Mouse (Mus musculus): ENCODE measurements around the gene Ahnak.
"Not testable (repeated sequence)": the region's sequence is repeated elsewhere in the genome, so short reads cannot be mapped to it uniquely, and the experiment has no call there.

The Ahnak gene

GRCm38 (mm10) chr19:9041074-9041473 is 52.0 kb downstream of the Ahnak start:
- no peak for DNase-seq (ENCODE audit: low read depth)

GRCm38 (mm10) chr19:9043123-9043522 is 54.0 kb downstream of the Ahnak start:
- no peak for DNase-seq (ENCODE audit: low read depth)

DNA sequence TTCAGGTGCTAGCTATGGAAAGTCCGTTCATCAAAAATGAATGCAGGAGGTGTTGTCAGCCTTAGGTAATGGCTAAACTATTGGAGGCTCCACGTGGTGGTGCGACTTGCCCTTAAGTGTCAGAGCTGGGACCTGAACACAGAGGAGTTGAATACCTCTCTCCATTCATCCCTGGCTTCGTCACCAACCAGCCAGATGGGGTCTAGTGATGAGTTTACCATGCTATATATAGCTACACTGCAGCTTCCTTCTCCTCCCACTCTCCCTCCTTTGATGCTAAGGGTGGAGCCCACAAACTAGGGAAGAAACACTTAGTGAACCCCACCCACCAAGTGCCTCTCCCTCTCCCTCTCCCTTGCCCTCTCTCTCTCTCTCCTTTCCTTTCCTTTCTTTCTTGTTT is 55.2 kb downstream of the Ahnak start:
- no peak for DNase-seq (ENCODE audit: low read depth)

- no peak for DNase-seq (ENCODE audit: low read depth)
These were observed 58.3 kb downstream of the Ahnak start for GRCm38 (mm10) chr19:9047207-9047945.

GRCm38 (mm10) chr19:9047946-9048387 is 58.9 kb downstream of the Ahnak start:
- no peak for DNase-seq (ENCODE audit: low read depth)

DNA sequence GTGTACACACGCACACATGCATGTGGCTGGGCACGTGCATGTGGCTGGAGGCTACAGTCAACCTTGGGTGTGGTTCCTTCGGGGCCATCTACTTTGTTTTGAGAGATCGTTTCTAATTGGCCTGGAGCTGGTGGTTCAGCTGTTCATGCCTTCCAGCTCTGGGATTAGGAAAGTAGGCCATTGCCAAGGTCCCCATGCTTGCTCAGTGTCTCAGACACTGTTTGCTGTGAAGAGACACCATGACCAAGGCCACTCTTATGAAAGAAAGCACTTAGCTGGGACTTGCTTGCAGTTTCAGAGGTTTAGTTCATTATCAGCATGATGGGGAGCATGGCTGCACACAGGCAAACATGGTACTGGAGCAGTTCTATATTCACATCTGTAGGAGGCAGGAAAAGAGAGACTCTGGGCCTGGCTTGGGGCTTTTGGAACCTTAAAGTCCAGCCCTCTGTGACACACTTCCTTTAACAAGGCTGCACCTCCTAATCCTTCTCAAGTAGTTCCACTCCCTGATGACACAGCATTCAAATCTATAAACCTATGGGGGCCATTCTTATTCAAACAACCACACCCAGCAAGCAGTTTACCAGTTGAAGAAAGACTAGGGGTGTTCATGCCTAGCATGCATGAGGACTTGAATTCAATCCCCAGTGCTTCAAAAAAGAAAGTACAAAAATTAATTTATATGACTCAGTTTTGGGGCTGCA is 60.0 kb downstream of the Ahnak start:
- no peak for DNase-seq (ENCODE audit: low read depth)

- no peak for DNase-seq (ENCODE audit: low read depth)
These were observed 61.5 kb downstream of the Ahnak start for GRCm38 (mm10) chr19:9050294-9051229.

GRCm38 (mm10) chr19:9051985-9052384 is 62.9 kb downstream of the Ahnak start:
- not testable (repeated sequence) for DNase-seq (ENCODE audit: low read depth)

DNA sequence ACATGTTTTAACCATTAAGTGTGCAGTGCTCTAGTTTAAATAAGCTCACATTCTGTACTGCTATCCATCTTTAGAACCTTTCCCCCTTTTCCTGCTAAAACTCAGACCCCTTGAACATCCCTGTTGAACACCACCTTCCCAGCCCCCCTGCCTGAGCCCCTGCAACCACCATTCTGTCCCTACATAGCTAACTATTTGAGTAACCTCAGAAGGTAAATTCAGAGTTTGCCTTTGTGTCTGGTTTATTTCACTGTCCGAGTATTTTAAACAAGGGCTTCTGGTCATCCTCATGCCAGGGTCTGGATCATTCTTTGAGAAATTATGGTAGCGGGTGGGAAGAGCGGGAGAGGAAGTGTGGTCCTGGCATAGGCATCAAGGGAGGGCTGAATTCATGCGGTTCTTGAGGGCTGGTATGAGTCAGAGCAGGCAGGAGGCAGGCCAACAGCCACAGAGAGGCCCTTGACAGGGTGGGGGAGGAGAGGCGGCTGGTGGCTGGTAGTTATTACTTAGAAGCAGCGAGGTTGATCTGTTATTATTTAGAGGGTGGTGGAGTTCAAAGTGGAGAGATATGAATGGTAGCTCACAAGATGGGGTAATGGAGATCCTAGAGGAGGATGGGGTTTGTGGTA is 63.8 kb downstream of the Ahnak start:
- no peak for DNase-seq (ENCODE audit: low read depth)

GRCm38 (mm10) chr19:9055153-9055552 is 66.1 kb downstream of the Ahnak start:
- DNase-seq (ENCODE audit: low read depth): no peak

DNA sequence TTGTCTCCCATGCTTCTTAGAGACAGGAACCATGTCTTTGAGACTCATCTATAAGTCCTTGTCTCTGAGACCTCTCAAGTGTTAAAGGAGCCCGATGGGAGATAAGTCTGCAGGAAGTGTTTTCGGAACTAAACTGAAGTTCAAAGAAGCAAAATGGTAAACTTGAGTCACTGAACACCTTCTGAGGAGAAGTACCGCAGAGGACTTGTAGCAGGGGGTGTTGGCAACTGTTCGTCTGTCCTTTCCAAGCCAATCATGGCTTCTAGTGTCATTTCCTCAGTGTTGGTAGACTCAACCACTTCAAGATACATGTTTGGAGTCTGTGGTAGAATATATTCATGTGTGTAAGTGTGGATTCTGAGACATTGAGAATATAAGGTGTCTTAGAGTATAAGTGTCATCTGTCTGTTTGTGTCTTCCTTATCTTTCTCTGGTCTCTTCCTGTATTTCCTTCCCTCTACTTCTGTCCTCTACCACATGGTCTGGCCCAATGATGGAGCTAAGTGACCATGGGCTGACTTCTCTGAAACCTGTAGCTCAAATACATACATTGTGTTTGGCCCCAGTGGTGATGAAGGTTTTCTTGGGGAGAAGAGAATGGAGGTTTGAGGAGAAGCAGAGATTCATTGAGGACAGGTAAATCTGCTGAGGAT is 66.7 kb downstream of the Ahnak start:
- DNase-seq (ENCODE audit: low read depth): no peak

- DNase-seq (ENCODE audit: low read depth): no peak
These were observed 68.6 kb downstream of the Ahnak start for GRCm38 (mm10) chr19:9057679-9058078.

DNA sequence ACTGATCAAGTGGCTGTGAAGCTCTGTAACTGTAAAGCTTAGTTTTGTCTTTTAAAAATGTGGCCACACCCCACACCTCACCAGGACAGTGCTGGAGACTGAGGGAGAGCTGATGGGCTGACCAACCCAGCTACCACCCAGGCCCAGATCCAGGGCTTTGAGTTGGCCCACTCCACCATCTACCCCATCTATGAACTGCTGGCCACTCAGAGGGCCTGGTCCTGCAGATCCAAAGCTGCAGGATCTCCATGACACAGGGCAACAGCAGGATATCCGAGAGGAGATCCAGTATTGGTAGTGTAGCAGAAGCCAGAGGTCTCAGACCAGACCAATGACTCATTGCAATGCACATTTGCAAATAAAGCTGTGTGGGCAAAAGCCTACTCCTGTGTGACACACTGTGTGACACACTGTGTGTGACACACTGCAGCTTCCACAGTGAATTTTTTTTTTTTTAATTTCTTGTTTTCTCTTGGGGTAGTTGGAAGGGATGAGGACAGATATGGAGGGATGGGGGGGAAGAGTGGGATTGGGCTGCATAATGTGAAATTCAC is 69.3 kb downstream of the Ahnak start:
- DNase-seq (ENCODE audit: low read depth): no peak

DNA sequence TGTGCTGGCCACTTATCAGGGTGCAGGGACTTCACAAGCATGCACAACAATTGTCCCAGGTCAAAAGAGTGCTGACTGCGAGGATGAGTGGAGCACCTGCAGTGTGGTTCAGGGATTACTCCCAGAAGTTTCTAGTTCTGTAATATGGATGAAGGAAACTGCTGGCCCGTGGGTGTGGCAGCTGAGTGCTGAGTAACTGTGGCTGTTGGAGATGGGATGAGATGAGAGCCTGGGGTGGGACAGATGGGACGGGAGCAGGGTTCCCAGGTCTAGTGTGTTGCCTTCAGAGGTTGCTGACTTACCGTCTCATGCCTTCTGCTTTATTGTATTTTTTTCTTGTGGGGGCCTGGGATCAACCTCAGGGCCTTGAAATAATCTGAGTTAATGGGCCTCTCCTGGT is 69.9 kb downstream of the Ahnak start:
- DNase-seq (ENCODE audit: low read depth): no peak

DNA sequence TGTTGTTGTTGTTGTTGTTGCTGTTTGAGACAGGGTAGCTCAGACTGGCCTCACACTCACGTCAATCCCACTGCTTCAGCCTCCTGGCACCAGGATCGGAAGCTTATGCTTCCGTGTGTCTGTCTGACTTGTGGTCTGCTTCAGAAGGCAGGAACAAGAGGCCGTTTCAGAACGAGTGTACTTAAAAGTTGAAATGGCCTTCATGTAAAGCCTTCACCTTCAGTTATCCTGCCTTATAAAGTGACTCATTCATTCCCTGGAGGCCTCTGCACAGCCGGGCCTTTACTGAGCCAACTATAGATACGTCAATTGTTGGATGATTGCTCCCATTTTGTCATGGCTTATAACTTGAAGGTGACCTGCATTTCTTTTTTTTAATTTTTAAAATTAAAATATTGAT is 70.3 kb downstream of the Ahnak start:
- no peak for DNase-seq (ENCODE audit: low read depth)

DNA sequence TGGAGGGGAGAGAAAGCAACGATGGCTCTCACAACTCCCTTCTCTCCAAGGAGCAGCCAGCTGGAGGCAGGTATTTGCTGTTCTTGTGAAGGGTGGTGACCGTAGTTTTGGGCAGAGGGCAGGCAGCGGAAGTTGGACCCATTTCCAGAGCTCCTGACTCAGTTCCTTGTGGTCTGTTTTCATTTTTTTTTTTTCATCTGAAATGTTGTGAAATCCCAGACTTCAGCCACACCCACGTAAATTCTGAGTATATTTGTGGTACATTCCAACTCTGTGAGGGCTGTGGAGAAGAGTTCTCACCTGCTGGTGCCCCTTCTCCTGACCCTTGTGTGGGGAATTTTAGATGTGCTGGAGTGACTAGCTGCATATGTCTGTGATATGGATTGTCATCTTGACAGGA is 71.0 kb downstream of the Ahnak start:
- no peak for DNase-seq (ENCODE audit: low read depth)

DNA sequence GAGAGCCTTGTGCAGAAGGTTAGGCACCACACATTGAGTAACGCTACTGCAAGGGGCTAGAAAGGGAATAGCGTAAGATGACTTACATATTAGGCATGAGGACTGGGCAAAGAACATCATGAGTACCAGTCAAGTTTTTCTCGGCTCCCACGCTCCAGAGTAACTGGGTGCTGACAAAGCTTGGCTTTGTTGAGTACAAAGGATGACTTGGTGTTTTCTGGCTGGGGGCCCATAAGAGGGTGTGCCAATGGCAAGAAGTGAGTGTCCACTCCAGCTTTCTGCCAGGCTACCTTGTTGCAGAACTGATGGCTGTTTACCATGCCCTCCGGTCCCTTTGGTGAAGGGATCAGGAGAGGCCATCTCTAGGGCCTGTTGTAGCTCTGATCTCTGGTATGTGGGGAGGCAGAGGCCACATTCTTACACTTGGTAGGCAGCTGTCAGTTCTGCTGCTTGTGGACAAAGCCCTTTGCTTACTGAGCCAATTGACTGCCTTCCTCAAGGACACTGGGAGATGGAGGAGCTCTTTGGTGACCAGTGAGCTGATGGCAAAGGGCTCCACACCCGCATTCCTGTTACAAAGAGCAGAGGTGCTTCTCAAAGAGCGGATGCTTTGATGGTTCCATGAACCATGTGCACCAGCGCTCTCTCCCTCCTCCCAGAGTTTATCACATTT is 72.3 kb downstream of the Ahnak start:
- DNase-seq (ENCODE audit: low read depth): no peak

DNA sequence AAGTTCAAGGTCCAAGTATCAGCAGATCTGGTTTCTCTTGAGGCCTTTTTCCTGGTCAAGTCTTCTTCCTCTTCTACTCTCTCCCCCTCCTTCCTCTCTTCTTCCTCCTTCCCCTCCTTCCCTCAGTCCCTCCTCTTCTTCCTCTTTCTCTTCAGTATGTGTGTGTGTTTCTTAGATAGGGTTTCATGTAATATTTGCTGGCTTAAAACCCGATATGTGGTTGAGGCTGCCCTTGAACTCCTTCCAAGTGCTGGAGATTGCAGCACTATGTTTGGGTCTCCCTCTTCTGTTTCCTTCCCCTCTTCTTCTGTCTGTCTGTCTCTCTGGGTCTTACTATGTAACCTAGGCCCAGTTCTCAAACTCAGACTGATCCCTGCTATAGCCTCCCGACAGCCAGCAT is 73.7 kb downstream of the Ahnak start:
- no peak for DNase-seq (ENCODE audit: low read depth)

DNA sequence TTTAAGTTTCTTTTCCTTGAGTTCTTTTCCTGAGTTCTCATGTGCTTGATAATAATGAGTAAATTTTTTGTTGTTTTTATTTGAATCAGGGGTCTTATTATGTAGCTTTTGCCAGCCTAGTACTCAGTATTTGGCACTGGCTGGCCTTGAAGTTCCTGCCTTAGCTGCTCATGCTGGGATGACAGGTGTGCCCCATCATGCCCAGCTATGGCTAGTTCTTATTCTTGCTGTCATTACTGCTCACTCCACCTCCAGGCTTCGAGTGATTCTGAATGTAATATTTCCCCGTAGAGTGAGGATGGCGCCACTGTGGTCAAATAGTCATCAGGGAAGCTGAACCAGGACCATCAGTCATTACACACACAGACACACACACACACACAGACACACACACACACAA is 74.7 kb downstream of the Ahnak start:
- no peak for DNase-seq (ENCODE audit: low read depth)

Data from c-Kit-positive CD71-negative TER-119-negative erythroid progenitor cells, embryonic 14.5 days (primary cell).